Mouse (Mus musculus) forebrain, embryonic 15.5 days (tissue): ENCODE results near the gene Pmp22. TPM values are rescaled to one million over a fixed set of nuclear protein-coding genes. Genes with fewer than 3 reads are reported as not detected.

Experiments
- ATAC-seq: fragments of 200-750 bp; cut with Nextera tagmentation; replicated peaks from 2 replicates; pipeline ENCODE4 v1.8.0; 2017; ENCODE audit warnings: mild to moderate bottlenecking, moderate TSS enrichment, moderate library complexity
- H3K27ac ChIP-seq: fragments of 300-500 bp; sonication (generic); replicated peaks from 2 replicates; pipeline ENCODE4 v1.5.1; 2015; ENCODE audit warnings: mild to moderate bottlenecking, inconsistent platforms
- H3K27me3 ChIP-seq: fragments of 300-500 bp; sonication (generic); 2 replicates; pipeline ENCODE4 v1.6.1; 2015; ENCODE audit warnings: inconsistent platforms
- H3K36me3 ChIP-seq: fragments of 300-500 bp; sonication (generic); 2 replicates; pipeline ENCODE4 v1.6.1; 2015; ENCODE audit warnings: mild to moderate bottlenecking, inconsistent platforms
- H3K4me1 ChIP-seq: fragments of 300-500 bp; sonication (generic); 2 replicates; pipeline ENCODE4 v1.6.1; 2015; ENCODE audit warnings: inconsistent platforms
- H3K4me2 ChIP-seq: fragments of 300-500 bp; sonication (generic); replicated peaks from 2 replicates; pipeline ENCODE4 v1.6.1; 2015; ENCODE audit warnings: mild to moderate bottlenecking, inconsistent platforms
- H3K4me3 ChIP-seq: fragments of 300-500 bp; sonication (generic); 2 replicates; pipeline ENCODE4 v1.5.1; 2015; ENCODE audit warnings: mild to moderate bottlenecking, inconsistent platforms
- H3K9ac ChIP-seq: fragments of 300-500 bp; sonication (generic); replicated peaks from 2 replicates; pipeline ENCODE4 v1.6.1; 2015; ENCODE audit warnings: mild to moderate bottlenecking, inconsistent platforms
- H3K9me3 ChIP-seq: fragments of 300-500 bp; sonication (generic); 2 replicates; pipeline ENCODE4 v1.6.1; 2016; ENCODE audit warnings: inconsistent platforms
- WGBS: fragments of 180-500 bp; shearing (Covaris S2); methylation state at CpG from one replicate; pipeline ENCODE4 v1.1.7; 2015; ENCODE audit warnings: mixed read lengths; 5-methylcytosine and 5-hydroxymethylcytosine counted together
- polyA plus RNA-seq: library from polyadenylated mRNA; unstranded; fragments of >200 nt; fragmentation: Nextera tagmentation; extraction: Ambion mirVana; gene quantifications from 2 replicates; pipeline ENCODE4 v1.2.1, GENCODE M21; 2015

The Pmp22 gene
- polyA plus RNA-seq, 1 experiment from 2014 or later: 26.5 TPM

DNA sequence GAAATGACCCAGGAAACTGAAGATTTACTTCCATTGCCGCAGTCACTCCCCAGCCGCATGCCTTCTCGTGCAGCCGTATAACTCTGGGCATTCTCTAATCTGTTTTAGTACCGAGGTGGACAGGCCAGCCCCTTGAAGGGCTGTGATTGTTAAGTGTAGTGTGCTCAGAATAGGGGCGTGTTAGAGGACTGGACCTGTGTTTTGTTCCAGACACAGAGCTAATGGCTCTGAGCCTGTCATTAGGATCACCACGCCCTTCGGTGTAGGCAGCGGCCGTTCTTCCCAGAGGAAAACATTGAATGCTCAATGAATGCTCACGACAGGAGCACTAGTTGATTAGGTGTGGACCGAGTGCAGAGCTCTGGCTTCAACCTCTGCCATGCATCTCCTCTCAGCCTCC is 1.1 kb downstream of the Pmp22 start:
- no peaks in the 10 kb centered on the region for H3K36me3 ChIP-seq
- no peak overlapping the region for H3K4me2 ChIP-seq
- no peak for ATAC-seq
- H3K9me3 ChIP-seq: no peaks in the 10 kb centered on the region
- H3K27me3 ChIP-seq: peaks cover 57% of the 10 kb centered on the region
- no peak overlapping the region for H3K9ac ChIP-seq
- 37% methylated on average over 12 of the region's 12 CpGs for WGBS
- H3K4me1 ChIP-seq: peaks cover 29% of the 10 kb centered on the region
- H3K27ac ChIP-seq: no peak overlapping the region
- H3K4me3 ChIP-seq: no peak overlapping the region

DNA sequence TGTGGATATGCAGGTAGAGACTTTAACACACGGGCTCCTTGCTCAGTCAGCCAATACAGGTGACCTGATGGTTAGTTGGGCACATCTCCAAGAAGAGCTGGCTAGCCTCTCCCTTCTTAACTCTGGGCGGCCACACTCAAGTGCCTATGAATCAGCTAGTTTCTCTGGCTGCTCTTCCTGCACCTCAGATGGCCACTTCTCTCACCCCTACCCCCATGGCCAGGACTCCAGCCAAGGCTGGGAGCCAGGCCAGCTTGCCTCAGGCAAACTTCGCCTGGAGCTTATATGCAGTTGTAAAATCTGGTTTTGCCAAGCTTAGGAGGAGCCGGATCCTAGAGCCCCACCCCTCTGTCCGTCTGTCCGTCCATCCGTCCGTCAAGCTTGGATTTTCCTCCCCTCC is 1.7 kb downstream of the Pmp22 start:
- H3K9me3 ChIP-seq: no peaks in the 10 kb centered on the region
- no peak overlapping the region for H3K4me3 ChIP-seq
- peaks cover 34% of the 10 kb centered on the region for H3K4me1 ChIP-seq
- H3K27me3 ChIP-seq: peaks cover 61% of the 10 kb centered on the region
- 31% methylated on average over 8 of the region's 8 CpGs for WGBS
- H3K9ac ChIP-seq: no peak overlapping the region
- H3K27ac ChIP-seq: no peak overlapping the region
- peak overlapping the region; percentile 98; the same call in 1 of the 2 replicates for H3K4me2 ChIP-seq
- no peak for ATAC-seq
- H3K36me3 ChIP-seq: no peaks in the 10 kb centered on the region

DNA sequence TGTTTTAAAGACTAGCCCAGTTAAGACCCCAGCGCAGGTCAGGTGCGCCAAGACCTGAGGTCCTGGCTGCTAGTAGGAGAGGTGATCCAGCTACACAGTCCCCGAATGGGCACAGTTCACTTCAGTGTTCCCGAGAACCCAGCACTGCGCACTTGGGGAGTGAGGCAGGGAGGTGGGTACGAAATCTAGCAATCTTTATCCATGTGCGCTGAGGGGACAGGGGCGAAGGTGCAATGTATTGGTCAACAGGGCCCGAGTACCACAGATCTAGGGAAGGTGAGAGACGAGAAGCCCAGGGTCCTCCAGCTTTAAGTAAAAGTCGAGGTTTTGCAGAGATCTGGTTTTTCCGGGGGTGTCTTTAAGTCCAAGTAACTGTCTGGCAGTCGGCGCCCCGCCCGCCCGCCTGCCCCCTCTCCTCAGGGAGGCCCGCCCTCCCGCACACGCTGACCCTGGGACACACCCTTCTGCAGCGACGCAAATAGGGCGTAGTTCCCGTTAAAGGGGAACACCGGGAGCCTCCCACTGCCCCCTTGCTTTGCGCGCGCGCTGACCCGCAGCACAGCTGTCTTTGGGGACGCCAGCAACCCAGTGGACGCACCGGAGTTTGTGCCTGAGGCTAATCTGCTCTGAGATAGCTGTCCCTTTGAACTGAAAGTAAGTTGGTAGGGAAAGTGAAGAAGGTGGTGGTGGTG is 2.4 kb downstream of the Pmp22 start:
- Histone ChIP-seq H3K4me3 (peak overlapping the region; percentile 52), H3K36me3 (no peaks in the 10 kb centered on the region), H3K9ac (no peak overlapping the region), H3K27me3 (peaks cover 61% of the 10 kb centered on the region), H3K4me1 (peaks cover 34% of the 10 kb centered on the region), H3K4me2 (peak overlapping the region; percentile 98), H3K9me3 (no peaks in the 10 kb centered on the region), H3K27ac (no peak overlapping the region)
- no peak for ATAC-seq
- 4% methylated on average over 33 of the region's 33 CpGs for WGBS

DNA sequence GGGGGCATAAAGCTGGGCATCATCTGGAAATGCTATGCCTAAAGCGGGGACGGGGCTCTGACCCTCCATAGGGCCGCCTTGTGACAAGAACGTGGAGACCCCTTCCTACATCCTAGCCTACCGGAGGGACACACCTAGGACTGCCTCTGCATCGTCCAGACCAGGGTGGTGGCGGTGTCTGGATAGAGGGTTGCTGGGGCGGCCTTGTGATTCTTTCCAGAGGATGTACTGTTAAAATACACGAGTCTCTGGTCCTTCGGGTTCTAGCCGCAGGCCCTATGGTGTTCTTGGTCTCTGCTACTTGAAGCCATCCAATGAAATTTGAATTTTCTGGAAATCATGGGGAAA is 2.9 kb downstream of the Pmp22 start:
- H3K27ac ChIP-seq: no peak overlapping the region
- no peaks in the 10 kb centered on the region for H3K36me3 ChIP-seq
- H3K9ac ChIP-seq: 0 out of 2 replicates have a peak overlapping the region, but pooled peaks have one; percentile 52
- WGBS: 9% methylated on average over 11 of the region's 11 CpGs
- peak overlapping the region; percentile 98 for H3K4me2 ChIP-seq
- H3K4me1 ChIP-seq: peaks cover 34% of the 10 kb centered on the region
- H3K27me3 ChIP-seq: peaks cover 61% of the 10 kb centered on the region
- ATAC-seq: no peak
- H3K9me3 ChIP-seq: no peaks in the 10 kb centered on the region
- peak overlapping the region; percentile 52 for H3K4me3 ChIP-seq

DNA sequence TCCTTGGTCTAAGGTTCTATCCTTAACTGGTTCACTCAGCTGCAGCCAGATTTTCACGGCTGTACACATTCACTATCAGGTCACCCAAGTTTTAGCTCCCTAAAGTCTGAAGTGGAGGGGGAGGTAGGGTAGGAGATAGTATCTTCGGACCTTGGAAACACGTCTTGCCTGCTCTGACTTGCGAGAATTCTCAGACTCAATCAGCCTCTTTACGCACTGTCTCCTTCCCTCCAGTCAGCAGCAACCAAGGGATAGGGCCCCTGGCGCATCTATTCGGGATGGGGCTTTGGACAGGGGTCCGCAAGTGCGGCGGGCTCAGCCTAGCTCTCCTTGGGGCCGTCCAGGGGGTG is 3.3 kb downstream of the Pmp22 start:
- Histone ChIP-seq H3K27me3 (peaks cover 61% of the 10 kb centered on the region), H3K27ac (peak overlapping the region; percentile 58)
- no peak for ATAC-seq

DNA sequence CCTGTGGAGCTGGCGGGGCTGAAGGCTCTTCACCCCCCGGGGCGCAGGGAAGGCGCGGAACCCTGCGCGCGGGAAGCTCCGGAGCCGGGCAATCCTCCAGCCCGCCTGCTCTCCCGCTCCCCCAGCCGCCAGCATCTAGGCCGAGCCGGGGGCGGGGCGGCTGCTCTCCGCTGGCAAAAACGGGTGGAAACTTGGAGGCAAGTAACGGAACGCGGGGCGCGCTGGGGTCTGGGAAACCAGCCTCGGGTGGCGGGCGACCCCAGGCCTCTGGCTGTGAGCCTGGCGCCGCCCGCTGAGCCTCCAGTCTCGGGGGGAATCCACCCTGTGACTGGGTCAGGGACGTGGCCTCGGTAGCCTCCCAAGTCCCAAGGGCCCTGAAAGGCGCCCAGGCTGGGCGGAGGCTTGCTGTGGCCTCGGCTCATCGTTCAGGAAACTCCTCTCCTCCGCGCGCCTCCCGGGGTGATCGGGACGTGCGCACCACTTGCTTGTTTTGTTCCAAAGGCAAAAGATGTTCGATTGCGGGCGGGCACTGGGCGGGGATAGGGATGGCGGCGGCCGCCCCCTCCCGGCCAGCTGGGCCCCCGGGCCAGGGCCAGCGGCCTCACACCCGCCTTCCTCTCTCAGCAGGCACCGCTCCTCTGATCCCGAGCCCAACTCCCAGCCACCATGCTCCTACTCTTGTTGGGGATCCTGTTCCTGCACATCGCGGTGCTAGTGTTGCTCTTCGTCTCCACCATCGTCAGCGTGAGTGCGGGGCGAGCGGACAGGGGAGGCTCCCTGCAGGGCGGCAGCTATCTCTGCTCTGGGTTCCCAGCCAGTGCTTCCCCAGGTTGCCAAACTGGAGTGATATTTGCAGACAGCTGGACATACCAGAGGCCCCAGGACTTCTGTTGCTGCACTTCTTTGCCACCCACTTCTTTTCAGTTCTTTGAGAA is 4.0 kb downstream of the Pmp22 start:
- peaks cover 34% of the 10 kb centered on the region for H3K4me1 ChIP-seq
- under 1% methylated on average over 66 of the region's 66 CpGs for WGBS
- peak overlapping the region; percentile 58 for H3K27ac ChIP-seq
- H3K4me3 ChIP-seq: peak overlapping the region; percentile 52
- ATAC-seq: peak; percentile 55
- peak overlapping the region; percentile 98 for H3K4me2 ChIP-seq
- peaks cover 61% of the 10 kb centered on the region for H3K27me3 ChIP-seq
- peak overlapping the region; percentile 52 for H3K9ac ChIP-seq
- no peaks in the 10 kb centered on the region for H3K36me3 ChIP-seq
- no peaks in the 10 kb centered on the region for H3K9me3 ChIP-seq

More for the DNA sequence above, 3.3 kb downstream of the Pmp22 start:
- Histone ChIP-seq H3K9me3 (no peaks in the 10 kb centered on the region), H3K4me2 (peak overlapping the region; percentile 98), H3K4me3 (peak overlapping the region; percentile 52), H3K9ac (peak overlapping the region; percentile 52), H3K36me3 (no peaks in the 10 kb centered on the region), H3K4me1 (peaks cover 34% of the 10 kb centered on the region)
- under 1% methylated on average over 11 of the region's 11 CpGs for WGBS

DNA sequence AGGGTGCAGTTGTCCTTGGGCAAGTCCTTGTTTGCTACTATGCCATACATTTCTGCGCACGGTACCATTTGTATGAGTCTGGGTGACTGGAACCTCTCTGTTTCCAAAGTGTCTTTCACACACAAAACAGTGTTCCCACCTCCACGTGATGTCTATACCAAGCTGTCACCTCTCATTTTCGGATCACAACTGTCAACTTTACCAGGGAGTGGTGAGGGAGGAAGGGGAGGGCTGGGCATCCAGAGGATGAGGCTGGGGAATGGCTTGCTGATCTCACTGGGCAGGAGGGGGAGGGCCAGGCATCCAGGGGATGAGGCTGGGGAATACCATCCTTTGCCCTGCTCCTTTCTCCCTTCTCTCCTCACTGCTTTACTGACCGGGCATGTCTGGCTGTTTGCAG is 5.2 kb downstream of the Pmp22 start:
- no peak overlapping the region for H3K4me3 ChIP-seq
- H3K9me3 ChIP-seq: no peaks in the 10 kb centered on the region
- no peak for ATAC-seq
- WGBS: 89% methylated on average over 5 of the region's 5 CpGs
- H3K27ac ChIP-seq: no peak overlapping the region
- no peaks in the 10 kb centered on the region for H3K36me3 ChIP-seq
- peaks cover 34% of the 10 kb centered on the region for H3K4me1 ChIP-seq
- peaks cover 57% of the 10 kb centered on the region for H3K27me3 ChIP-seq
- no peak overlapping the region for H3K4me2 ChIP-seq
- no peak overlapping the region for H3K9ac ChIP-seq

DNA sequence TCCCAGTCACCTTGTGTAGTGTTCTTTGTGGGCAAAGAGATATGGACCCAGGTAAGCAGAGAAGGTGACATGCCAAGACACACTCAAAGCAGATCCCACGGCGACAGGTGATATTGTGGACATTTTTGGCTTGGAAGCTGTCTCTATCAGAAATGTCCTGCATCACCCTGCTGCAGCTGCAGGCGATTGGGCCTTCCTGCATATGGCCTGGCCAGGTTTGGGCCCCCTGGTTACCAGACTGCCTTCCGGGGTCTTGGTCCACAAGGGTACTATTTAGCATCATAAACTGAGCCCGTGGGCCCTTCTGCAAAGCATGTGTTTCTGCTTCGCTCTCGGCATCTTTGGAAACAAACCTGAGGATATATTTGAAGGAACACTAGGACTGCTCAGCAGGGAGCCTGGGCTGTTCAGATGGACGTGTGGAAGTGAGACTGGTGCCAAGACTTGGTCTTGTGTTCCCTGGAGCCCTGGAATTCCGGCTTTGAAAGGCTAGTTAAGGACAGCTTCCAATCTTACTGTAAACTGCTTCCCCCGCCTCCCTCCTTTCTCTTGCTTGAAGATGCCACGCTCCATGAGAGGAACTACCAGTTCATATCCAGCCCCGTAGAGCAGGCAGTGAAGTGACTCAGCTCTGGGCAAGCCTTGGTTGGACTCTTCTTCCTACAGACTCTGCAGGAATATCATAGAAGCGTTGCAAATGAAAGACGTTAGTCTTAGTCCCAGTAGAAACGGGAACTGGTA is 6.1 kb downstream of the Pmp22 start:
- H3K4me2 ChIP-seq: no peak overlapping the region
- 69% methylated on average over 15 of the region's 15 CpGs for WGBS
- no peaks in the 10 kb centered on the region for H3K9me3 ChIP-seq
- H3K4me3 ChIP-seq: no peak overlapping the region
- H3K36me3 ChIP-seq: no peaks in the 10 kb centered on the region
- no peak overlapping the region for H3K27ac ChIP-seq
- peaks cover 49% of the 10 kb centered on the region for H3K27me3 ChIP-seq
- H3K9ac ChIP-seq: no peak overlapping the region
- ATAC-seq: no peak
- H3K4me1 ChIP-seq: peaks cover 34% of the 10 kb centered on the region

DNA sequence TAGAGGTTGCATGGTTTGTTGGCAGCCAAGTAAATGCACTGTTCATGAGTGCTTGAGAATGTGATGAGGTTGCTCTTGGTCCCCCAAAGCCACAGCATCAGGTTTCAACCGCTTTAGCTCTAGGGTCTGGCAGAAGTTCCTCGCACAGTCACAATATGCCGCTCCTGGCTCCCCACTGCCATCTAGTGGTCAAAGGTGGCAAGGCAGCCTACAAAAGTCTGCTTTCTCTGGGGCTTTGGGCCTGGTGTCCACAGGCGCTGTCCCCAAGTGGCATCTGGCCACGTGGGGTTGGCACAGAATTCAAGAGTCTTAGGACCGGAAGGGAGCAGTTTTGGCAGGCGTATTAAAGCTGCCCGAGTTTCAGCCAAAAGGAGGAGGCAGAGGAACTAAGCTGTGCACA is 6.8 kb downstream of the Pmp22 start:
- peaks cover 31% of the 10 kb centered on the region for H3K4me1 ChIP-seq
- peaks cover 43% of the 10 kb centered on the region for H3K27me3 ChIP-seq
- 0 out of 2 replicates have a peak overlapping the region, but pooled peaks have one; percentile 3 for H3K27ac ChIP-seq
- under 1% methylated on average over 8 of the region's 8 CpGs for WGBS
- peak; percentile 69 for ATAC-seq
- no peak overlapping the region for H3K9ac ChIP-seq
- no peaks in the 10 kb centered on the region for H3K9me3 ChIP-seq
- H3K36me3 ChIP-seq: no peaks in the 10 kb centered on the region
- no peak overlapping the region for H3K4me2 ChIP-seq
- no peak overlapping the region for H3K4me3 ChIP-seq

DNA sequence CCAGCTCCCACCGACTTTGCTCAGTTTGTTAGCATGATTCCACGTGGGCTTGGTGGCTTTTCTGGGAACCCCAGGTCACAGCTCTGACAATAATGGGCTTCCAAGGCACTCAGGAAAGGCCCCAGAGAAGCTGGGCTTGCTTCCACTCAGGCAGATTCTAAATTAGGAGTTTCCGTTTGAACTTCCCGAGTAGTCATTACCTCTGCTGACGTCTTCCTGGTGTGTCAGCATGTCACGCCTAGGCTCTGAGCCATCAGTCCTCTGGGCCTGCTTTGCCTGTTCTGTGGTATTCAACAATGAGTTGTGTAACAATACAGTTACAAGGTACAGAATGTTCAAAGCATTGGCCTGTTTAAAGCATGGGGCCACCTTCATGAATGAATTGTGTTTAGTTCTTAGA is 7.4 kb downstream of the Pmp22 start:
- no peak overlapping the region for H3K4me2 ChIP-seq
- no peak overlapping the region for H3K9ac ChIP-seq

DNA sequence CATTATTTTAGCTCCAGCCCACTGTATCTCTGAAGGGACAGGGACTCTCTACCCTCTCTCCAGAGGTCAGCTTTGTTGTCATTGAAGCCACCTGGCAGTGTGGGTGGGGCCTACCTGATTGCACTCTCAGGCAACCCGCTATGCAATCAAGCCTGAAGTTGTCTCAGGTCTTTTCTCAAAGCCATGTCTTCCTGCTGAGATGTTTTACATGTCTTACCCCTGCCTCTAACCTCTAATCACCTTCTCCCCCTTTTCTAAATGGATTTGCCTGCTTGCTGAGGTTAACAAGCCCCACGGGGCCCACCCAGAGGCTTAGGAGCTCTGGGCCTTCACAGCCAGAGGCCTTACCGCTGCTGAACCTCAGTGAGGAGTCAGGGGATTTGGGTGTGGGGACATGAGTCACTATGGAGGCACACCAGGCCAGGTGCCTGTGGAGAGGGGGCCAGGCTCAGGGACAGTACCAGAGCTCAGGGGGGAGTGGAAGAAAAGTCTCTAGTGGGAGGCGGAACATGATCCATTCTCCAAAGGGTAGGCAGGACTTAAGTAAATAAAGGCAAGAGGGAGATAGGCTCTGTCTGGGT is 8.1 kb downstream of the Pmp22 start:
- Histone ChIP-seq H3K4me2 (no peak overlapping the region), H3K27me3 (peaks cover 30% of the 10 kb centered on the region), H3K27ac (no peak overlapping the region), H3K9ac (no peak overlapping the region), H3K4me1 (peaks cover 18% of the 10 kb centered on the region), H3K36me3 (no peaks in the 10 kb centered on the region), H3K4me3 (no peak overlapping the region), H3K9me3 (no peaks in the 10 kb centered on the region)
- 59% methylated on average over 4 of the region's 4 CpGs for WGBS
- ATAC-seq: no peak

More for the DNA sequence above, 7.4 kb downstream of the Pmp22 start:
- Histone ChIP-seq H3K36me3 (no peaks in the 10 kb centered on the region), H3K27ac (0 out of 2 replicates have a peak overlapping the region, but pooled peaks have one; percentile 3), H3K4me1 (peaks cover 26% of the 10 kb centered on the region), H3K4me3 (no peak overlapping the region), H3K9me3 (no peaks in the 10 kb centered on the region), H3K27me3 (peaks cover 38% of the 10 kb centered on the region)
- ATAC-seq: no peak
- 74% methylated on average over 6 of the region's 6 CpGs for WGBS
